Mouse (Mus musculus) cerebellum, adult 2 months (tissue): ENCODE results near the gene Foxred2.

Experiments
- CTCF ChIP-seq: fragments of 200-500 bp; IDR thresholded peaks from 2 replicates; pipeline ENCODE4 v1.5.1; 2011; ENCODE audit warnings: low read depth, mild to moderate bottlenecking, control low read depth, low read length, moderate library complexity, borderline replicate concordance; ENCODE audit not compliant: insufficient read depth
- POLR2A ChIP-seq: fragments of 200-500 bp; IDR thresholded peaks from 2 replicates; pipeline ENCODE4 v1.6.1; 2011; ENCODE audit warnings: low read length, control low read depth, borderline replicate concordance; ENCODE audit not compliant: insufficient read depth

- TF ChIP-seq CTCF = no peak
- TF ChIP-seq POLR2A = no peak
These were observed 43.9 kb downstream of the Foxred2 start for GRCm38 (mm10) chr15:77912585-77912984.
